ENCODE assay signal across 12 mouse cellular contexts in the genomic region with DNA sequence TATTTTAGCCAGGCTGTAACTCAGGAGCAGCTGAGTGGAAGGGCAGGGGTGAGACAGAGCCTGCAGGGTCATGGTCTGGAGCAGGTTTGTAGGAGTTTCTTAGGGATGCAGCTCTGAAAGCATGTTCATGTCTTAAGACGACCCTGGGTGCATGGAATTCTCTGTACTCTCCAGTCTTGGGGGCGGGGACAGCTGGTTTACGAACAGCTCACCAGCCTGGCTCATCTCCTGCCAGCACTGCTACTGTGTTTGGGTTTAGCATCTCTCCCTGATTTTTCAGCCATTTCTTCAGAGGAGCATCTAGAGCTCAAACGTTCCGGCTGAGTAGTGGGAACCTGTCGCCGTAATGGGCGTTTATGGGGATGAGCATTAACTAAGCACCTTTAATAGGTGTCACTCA.
DNase-seq lines count a peak whose midpoint lies in the region.
"Had no signal": no experiment of that assay in that cellular context is flagged by ENCODE, and none has a peak within 500 bp of the region (broad histone marks: within the 10 kb centered on the region; RNA-seq: fewer than 3 reads in every experiment).

No protein-coding gene starts in this region.

- peak; percentile 58 for DNase-seq in layer of hippocampus, adult 11-12 months (ENCODE audit: low spot score)
- DNase-seq in layer of hippocampus, adult 9-10 months (ENCODE audit: low spot score): no peak
- DNase-seq in right cerebral cortex, adult 2 months (ENCODE audit: low spot score in 2 of 2): peak; percentile 39 to 53
- DNase-seq in right cerebral cortex, postnatal 4 days: no peak
- peak; percentile 39 to 57 for DNase-seq in layer of hippocampus, postnatal 14 days (ENCODE audit: low spot score in 2 of 2)
- DNase-seq in right cerebral cortex, postnatal 36 days (ENCODE audit: low spot score in 2 of 2): peak; percentile 22 to 43
- DNase-seq in gastrocnemius, adult 18-20 months (ENCODE audit: low spot score): no peak
- no peak for DNase-seq in thymus, postnatal 10 days (ENCODE audit: low spot score in 2 of 2)
- DNase-seq: cerebellum, adult 8-10 months; kidney, adult 11 months; kidney, postnatal 4 days; thymus, postnatal 4 days had no signal

Comparison
In these comparisons a context has a peak if more than half of its experiments do, and no peak if none do; other contexts are left out.
1. DNase-seq: peak in layer of hippocampus, adult 11-12 months (single experiment), right cerebral cortex, adult 2 months (2 of 2), layer of hippocampus, postnatal 14 days (2 of 2) and right cerebral cortex, postnatal 36 days (2 of 2); none in layer of hippocampus, adult 9-10 months (single experiment), right cerebral cortex, postnatal 4 days (single experiment), gastrocnemius, adult 18-20 months (single experiment) and thymus, postnatal 10 days (0 of 2).